Comparison of ENCODE assay signal across 8 mouse cellular contexts in the genomic region with DNA sequence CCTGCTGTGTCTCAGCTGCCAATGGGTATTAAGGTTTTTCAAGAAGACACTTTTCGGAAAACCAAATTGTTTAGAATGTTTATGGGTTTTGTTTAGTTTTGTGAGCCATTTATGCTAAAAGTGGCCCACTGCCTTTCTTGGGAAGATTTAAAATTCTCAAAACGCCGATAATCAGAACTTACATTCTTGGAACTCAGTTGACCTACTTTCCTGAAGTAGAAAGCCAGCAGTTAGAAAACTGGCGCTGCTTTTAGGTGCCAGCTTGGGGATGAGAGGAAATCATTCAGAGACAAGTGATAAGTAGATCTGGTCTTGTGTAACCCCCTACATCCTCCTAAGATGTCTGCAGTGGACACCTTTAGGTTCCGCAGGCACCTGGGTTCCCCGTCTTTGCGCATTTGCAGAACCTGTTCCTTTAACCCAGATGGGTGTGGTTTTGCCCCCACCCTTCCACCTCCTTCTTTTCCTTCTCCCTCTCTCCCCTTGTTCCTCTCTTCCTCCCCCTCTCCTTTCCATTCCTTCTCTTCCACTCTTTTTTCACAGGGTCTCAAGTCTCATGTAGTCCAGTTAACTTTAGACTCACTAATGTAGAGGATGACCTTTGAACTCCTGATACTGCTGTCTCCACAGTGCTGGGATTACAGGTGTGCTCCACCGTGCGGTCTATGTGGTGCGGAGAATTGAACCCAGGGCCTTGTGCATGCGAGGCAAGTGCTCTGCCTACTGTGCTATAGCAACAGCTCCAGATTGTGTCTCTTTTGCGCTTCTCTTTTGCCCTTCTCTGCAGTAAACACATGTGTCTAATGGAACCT. TPM values are rescaled to one million over a fixed set of nuclear protein-coding genes. Genes with fewer than 3 reads are reported as not detected.
DNase-seq lines count a peak whose midpoint lies in the region; ATAC-seq and TF ChIP-seq lines count a peak whose summit lies in the region.

No protein-coding gene starts in this region.

- peak overlapping the region; percentile 90; the same call in 1 of the 2 replicates for H3K27ac ChIP-seq in kidney, adult 2 months (ENCODE audit: insufficient read depth, low read depth, low read length)
- H3K27ac ChIP-seq in hindbrain, embryonic 13.5 days, result peak overlapping the region; percentile 88; the same call in 1 of the 2 replicates

- peak overlapping the region; percentile 88 for H3K9ac ChIP-seq in hindbrain, embryonic 13.5 days

- H3K4me1 ChIP-seq in kidney, adult 2 months (ENCODE audit: control insufficient read depth, insufficient read depth, low read length), result peaks cover 14% of the 10 kb centered on the region
- H3K4me1 ChIP-seq in hindbrain, embryonic 13.5 days (replicated peaks), result peaks cover 31% of the 10 kb centered on the region

- no peak for TF ChIP-seq POLR2A in kidney, adult 2 months (IDR thresholded peaks at IDR 0.05; ENCODE audit: low read depth, low read length)

- TF ChIP-seq CTCF in kidney, adult 2 months (conservative IDR thresholded peaks at IDR 0.05; ENCODE audit: insufficient read depth, insufficient read length, low read depth, low read length), result 0 out of 2 replicates have a peak, but pooled peaks have one; percentile 6

- H3K36me3 ChIP-seq in kidney, adult 2 months (ENCODE audit: control insufficient read depth, insufficient read depth, low read length), result no peaks in the 10 kb centered on the region
- H3K36me3 ChIP-seq in hindbrain, embryonic 13.5 days, result no peaks in the 10 kb centered on the region

- 43% methylated on average over 12 of the region's 12 CpGs for WGBS in kidney, adult 2 months
- 72% methylated on average over 12 of the region's 12 CpGs for WGBS in hindbrain, embryonic 13.5 days

- H3K4me3 ChIP-seq in kidney, adult 2 months (ENCODE audit: insufficient read depth, low read depth, low read length), result peak overlapping the region; percentile 87
- peak overlapping the region; percentile 82 for H3K4me3 ChIP-seq in hindbrain, embryonic 13.5 days

- peak overlapping the region; percentile 76 for H3K4me2 ChIP-seq in hindbrain, embryonic 13.5 days

- DNase-seq in kidney, adult 2 months, result peak; percentile 50
- no peak for DNase-seq in kidney, adult 9 months
- peak; percentile 48 for DNase-seq in thymus, postnatal 4 days
- no peak for DNase-seq in layer of hippocampus, adult 8-10 months (ENCODE audit: low spot score in 2 of 2)
- no peak for DNase-seq in cerebellum, postnatal 36 days

- ATAC-seq in activated CD4-positive, CD25-positive, alpha-beta regulatory T cell, adult 4 months, result peak; percentile 13
- ATAC-seq in hindbrain, embryonic 13.5 days (ENCODE audit: low FRiP score), result no peak
- ATAC-seq in megakaryocyte, adult 5-6 weeks (ENCODE audit: poor library complexity, severe bottlenecking), result peak; percentile 30

- H3K27me3 ChIP-seq in kidney, adult 2 months (replicated peaks; ENCODE audit: control insufficient read depth, insufficient read depth, low read length), result no peaks in the 10 kb centered on the region
- no peaks in the 10 kb centered on the region for H3K27me3 ChIP-seq in hindbrain, embryonic 13.5 days

- H3K9me3 ChIP-seq in hindbrain, embryonic 13.5 days, result no peaks in the 10 kb centered on the region

RNA-seq across cellular contexts. Expression of a gene that starts 1.2 kb away (rescaled TPM):
- polyA plus RNA-seq in kidney, adult 2 months (2012; rRNA removed), result 68.7 and 70.5 TPM in 2 replicates
- polyA plus RNA-seq in activated CD4-positive, CD25-positive, alpha-beta regulatory T cell, adult 4 months (2017; shearing (Covaris generic)), result 10 to 100 TPM; 77.1 to 88.5 TPM
- polyA plus RNA-seq in hindbrain, embryonic 13.5 days (2015; fragmentation: Nextera tagmentation; extraction: Ambion mirVana), result 20.5 and 21.8 TPM in 2 replicates
- total RNA-seq in megakaryocyte, adult 5-6 weeks (2015), result 79.5 and 98.1 TPM in 2 replicates
- total RNA-seq in megakaryocyte, adult 5-6 weeks (2017), result 120 and 124 TPM in 2 replicates
- total RNA-seq in layer of hippocampus, adult 8-10 months (2022), result 10 to 100 TPM; 19.3 to 33.9 (median 25.7) TPM

RNA-seq across cellular contexts. Expression of a gene that starts 43.5 kb away (rescaled TPM):
- 21.3 and 24.6 TPM in 2 replicates for polyA plus RNA-seq in kidney, adult 2 months (2012; rRNA removed)
- polyA plus RNA-seq in activated CD4-positive, CD25-positive, alpha-beta regulatory T cell, adult 4 months (2017; shearing (Covaris generic)), result 10 to 100 TPM; 43.8 to 48.4 TPM
- 124 and 148 TPM in 2 replicates for polyA plus RNA-seq in hindbrain, embryonic 13.5 days (2015; fragmentation: Nextera tagmentation; extraction: Ambion mirVana)
- total RNA-seq in megakaryocyte, adult 5-6 weeks (2015), result 35.5 and 39.5 TPM in 2 replicates
- 59.1 and 60.7 TPM in 2 replicates for total RNA-seq in megakaryocyte, adult 5-6 weeks (2017)
- 10 to 100 TPM; 84.7 to 97.3 (median 90.5) TPM for total RNA-seq in layer of hippocampus, adult 8-10 months (2022)

RNA-seq across cellular contexts. Expression of a gene that starts 49.6 kb away (rescaled TPM):
- 58.2 and 61.0 TPM in 2 replicates for polyA plus RNA-seq in kidney, adult 2 months (2012; rRNA removed)
- 100 to 1,000 TPM in 1 of 2 experiments, 10 to 100 TPM in 1; 90.6 to 114 TPM for polyA plus RNA-seq in activated CD4-positive, CD25-positive, alpha-beta regulatory T cell, adult 4 months (2017; shearing (Covaris generic))
- polyA plus RNA-seq in hindbrain, embryonic 13.5 days (2015; fragmentation: Nextera tagmentation; extraction: Ambion mirVana), result 18.3 and 19.1 TPM in 2 replicates
- 189 and 201 TPM in 2 replicates for total RNA-seq in megakaryocyte, adult 5-6 weeks (2015)
- total RNA-seq in megakaryocyte, adult 5-6 weeks (2017), result 259 and 283 TPM in 2 replicates
- total RNA-seq in layer of hippocampus, adult 8-10 months (2022), result 1 to 10 TPM; 3.4 to 7.4 (median 5.3) TPM

Comparison
In these comparisons a context has a peak if more than half of its experiments do, and no peak if none do; other contexts are left out.
1. DNase-seq: peak in kidney, adult 2 months (single experiment) and thymus, postnatal 4 days (single experiment); none in kidney, adult 9 months (single experiment), layer of hippocampus, adult 8-10 months (0 of 2) and cerebellum, postnatal 36 days (0 of 2).